Mouse (Mus musculus) olfactory bulb, adult 2 months (tissue): ENCODE results near the gene Skap1. TPM values are rescaled to one million over a fixed set of nuclear protein-coding genes. Genes with fewer than 3 reads are reported as not detected.

Experiments used
- H3K27ac ChIP-seq: fragments of 200-500 bp; 2 replicates; pipeline ENCODE4 v1.5.1; 2012; ENCODE audit warnings: low read depth, low read length; ENCODE audit not compliant: insufficient read depth
- H3K4me1 ChIP-seq: fragments of 200-500 bp; 2 replicates; pipeline ENCODE4 v1.6.1; 2012; ENCODE audit warnings: low read length; ENCODE audit not compliant: control insufficient read depth, insufficient read depth
- H3K4me3 ChIP-seq: fragments of 200-500 bp; 2 replicates; pipeline ENCODE4 v1.5.1; 2012; ENCODE audit warnings: mild to moderate bottlenecking, low read depth, low read length, moderate library complexity; ENCODE audit not compliant: insufficient read depth
- CTCF ChIP-seq: fragments of 200-500 bp; IDR thresholded peaks from 2 replicates; pipeline ENCODE4 v1.5.1; 2012; ENCODE audit warnings: low read depth, mild to moderate bottlenecking, low read length, moderate library complexity; ENCODE audit not compliant: insufficient read depth
- POLR2A ChIP-seq: fragments of 200-500 bp; IDR thresholded peaks from 2 replicates; pipeline ENCODE4 v1.6.1; 2012; ENCODE audit warnings: mild to moderate bottlenecking, low read depth, low read length, moderate library complexity; ENCODE audit not compliant: insufficient read depth
- WGBS: fragments of 180-500 bp; shearing (Covaris S2); methylation state at CpG from one replicate; pipeline ENCODE4 v1.1.7; 2018; 5-methylcytosine and 5-hydroxymethylcytosine counted together
- polyA plus RNA-seq: library from polyadenylated mRNA; stranded (reverse); fragments of >200 nt; gene quantifications from 2 replicates; pipeline ENCODE4 v1.2.4, GENCODE M21; 2012; ENCODE audit warnings: low replicate concordance; ENCODE audit not compliant: missing spikeins, insufficient read depth, insufficient read length

Gene Skap1
- polyA plus RNA-seq, 1 experiment: not detected

- WGBS: 74% methylated on average over 7 of the region's 7 CpGs
- H3K4me1 ChIP-seq: no peaks in the 10 kb centered on the region
- H3K27ac ChIP-seq: no peak overlapping the region
- TF ChIP-seq POLR2A (no peak), CTCF (no peak)
- H3K4me3 ChIP-seq: no peak overlapping the region
Observed at GRCm38 (mm10) chr11:96604751-96605450, 140.5 kb downstream of the Skap1 start.

GRCm38 (mm10) chr11:96605516-96605915 lies 141.1 kb downstream of the Skap1 start:
- Histone ChIP-seq H3K27ac (no peak overlapping the region), H3K4me1 (no peaks in the 10 kb centered on the region), H3K4me3 (no peak overlapping the region)
- TF ChIP-seq POLR2A: no peak
- no peak for TF ChIP-seq CTCF
- 94% methylated on average over 6 of the region's 6 CpGs for WGBS

DNA sequence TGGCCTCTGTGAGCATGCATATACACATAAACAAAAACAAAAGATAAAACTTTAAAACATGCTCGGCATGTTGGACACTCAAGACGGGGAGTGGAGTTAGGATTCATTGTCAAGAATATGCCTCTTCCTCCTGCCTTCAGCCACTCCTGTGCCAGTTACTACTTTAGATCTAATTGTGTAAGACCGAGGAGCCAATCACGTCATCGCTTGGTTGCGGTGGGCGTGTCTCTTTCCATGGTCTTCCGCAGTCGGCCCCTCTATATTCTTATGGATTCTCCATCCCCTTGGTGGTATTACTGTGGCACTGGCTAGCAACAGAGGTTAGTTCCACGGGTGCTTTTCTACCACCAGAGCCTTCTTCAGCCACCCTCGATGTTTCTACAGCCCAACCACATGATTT lies 148.2 kb downstream of the Skap1 start:
- Histone ChIP-seq H3K4me1 (no peaks in the 10 kb centered on the region), H3K27ac (no peak overlapping the region), H3K4me3 (no peak overlapping the region)
- no peak for TF ChIP-seq CTCF
- TF ChIP-seq POLR2A: no peak
- WGBS: 85% methylated on average over 11 of the region's 11 CpGs

- no peak overlapping the region for H3K4me3 ChIP-seq
- WGBS: 68% methylated on average over 5 of the region's 5 CpGs
- H3K27ac ChIP-seq: no peak overlapping the region
- no peak for TF ChIP-seq POLR2A
- no peak for TF ChIP-seq CTCF
- H3K4me1 ChIP-seq: no peaks in the 10 kb centered on the region
Observed at GRCm38 (mm10) chr11:96616792-96617191, 152.4 kb downstream of the Skap1 start.

GRCm38 (mm10) chr11:96618789-96619445 lies 154.5 kb downstream of the Skap1 start:
- Histone ChIP-seq H3K4me3 (no peak overlapping the region), H3K4me1 (no peaks in the 10 kb centered on the region), H3K27ac (no peak overlapping the region)
- WGBS: 69% methylated on average over 16 of the region's 16 CpGs
- TF ChIP-seq CTCF: no peak
- no peak for TF ChIP-seq POLR2A

GRCm38 (mm10) chr11:96619576-96619975 lies 155.2 kb downstream of the Skap1 start:
- Histone ChIP-seq H3K4me3 (no peak overlapping the region), H3K4me1 (no peaks in the 10 kb centered on the region), H3K27ac (no peak overlapping the region)
- WGBS: 38% methylated on average over 5 of the region's 5 CpGs
- TF ChIP-seq POLR2A (no peak), CTCF (no peak)

DNA sequence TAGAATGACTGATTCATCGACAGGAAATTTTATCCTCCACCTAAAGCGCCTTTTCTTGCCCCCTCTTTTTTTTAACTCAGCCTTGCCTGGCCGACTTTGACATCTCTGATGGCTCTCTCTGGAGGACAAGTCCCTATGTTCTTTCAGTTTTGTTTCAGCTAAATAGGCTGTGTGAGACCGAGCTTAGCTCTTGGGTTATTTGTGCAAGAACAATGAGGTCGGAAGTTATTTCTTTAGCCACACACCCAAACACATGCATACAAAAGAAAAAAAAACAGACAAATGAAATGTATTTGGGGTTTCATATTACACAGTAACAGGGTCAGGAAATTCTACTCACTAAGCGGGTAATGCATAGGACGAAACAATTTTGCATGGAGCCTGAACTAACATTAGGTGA lies 155.6 kb downstream of the Skap1 start:
- H3K27ac ChIP-seq: no peak overlapping the region
- 37% methylated on average over 7 of the region's 7 CpGs for WGBS

GRCm38 (mm10) chr11:96620660-96621059 lies 156.3 kb downstream of the Skap1 start:
- Histone ChIP-seq H3K4me3 (no peak overlapping the region), H3K27ac (no peak overlapping the region), H3K4me1 (no peaks in the 10 kb centered on the region)
- TF ChIP-seq POLR2A: no peak
- no peak for TF ChIP-seq CTCF
- WGBS: 56% methylated on average over 11 of the region's 11 CpGs

More for the DNA sequence above, 155.6 kb downstream of the Skap1 start:
- Histone ChIP-seq H3K4me1 (no peaks in the 10 kb centered on the region), H3K4me3 (no peak overlapping the region)
- TF ChIP-seq POLR2A (no peak), CTCF (no peak)

- H3K4me1 ChIP-seq: no peaks in the 10 kb centered on the region
- H3K4me3 ChIP-seq: no peak overlapping the region
- TF ChIP-seq POLR2A: no peak
- no peak for TF ChIP-seq CTCF
- H3K27ac ChIP-seq: no peak overlapping the region
- WGBS: 23% methylated on average over 4 of the region's 4 CpGs
Observed at GRCm38 (mm10) chr11:96621167-96621566, 156.8 kb downstream of the Skap1 start.
